Mouse (Mus musculus): Measurements from ENCODE around the gene Dnajc6. TPM values are rescaled to one million over a fixed set of nuclear protein-coding genes. Genes with fewer than 3 reads are reported as not detected.

Gene Dnajc6
- polyA plus RNA-seq, 1 experiment: 14.5 TPM

DNA sequence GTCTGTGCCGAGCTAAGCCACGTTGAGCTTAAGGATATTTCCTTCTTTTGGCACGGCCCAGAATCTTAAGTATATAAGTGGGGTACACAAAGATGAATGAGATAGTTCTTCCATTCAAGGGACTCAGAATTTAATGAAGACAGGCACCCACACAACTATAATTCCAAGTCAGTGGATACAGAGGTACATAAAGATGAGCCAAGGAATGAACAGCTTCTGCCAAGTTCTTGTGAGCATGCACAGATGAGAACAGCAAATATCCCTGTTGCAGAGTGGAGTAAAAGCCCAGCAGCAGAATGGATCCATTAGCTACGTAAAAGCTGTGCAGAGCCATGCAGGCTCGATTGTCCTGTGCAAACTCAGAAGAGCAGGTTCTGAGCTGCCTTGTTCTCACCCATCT lies 128.8 kb downstream of the Dnajc6 start:
- no peaks in the 10 kb centered on the region for H3K4me1 ChIP-seq (ENCODE audit: control insufficient read depth, insufficient read depth, low read length)
- 93% methylated on average over 5 of the region's 5 CpGs for WGBS
- DNase-seq: no peak
- no peak for TF ChIP-seq POLR2A (IDR thresholded peaks at IDR 0.05; ENCODE audit: low read depth, low read length)
- TF ChIP-seq CTCF (conservative IDR thresholded peaks at IDR 0.05; ENCODE audit: insufficient read depth, insufficient read length, low read depth, low read length): no peak
- H3K4me3 ChIP-seq (ENCODE audit: insufficient read depth, low read depth, low read length): no peak overlapping the region
- peaks cover 1% of the 10 kb centered on the region; the same call in 1 of the 2 replicates for H3K36me3 ChIP-seq (ENCODE audit: control insufficient read depth, insufficient read depth, low read length)
- H3K27ac ChIP-seq (ENCODE audit: insufficient read depth, low read depth, low read length): no peak overlapping the region
- H3K27me3 ChIP-seq (replicated peaks; ENCODE audit: control insufficient read depth, insufficient read depth, low read length): no peaks in the 10 kb centered on the region

DNA sequence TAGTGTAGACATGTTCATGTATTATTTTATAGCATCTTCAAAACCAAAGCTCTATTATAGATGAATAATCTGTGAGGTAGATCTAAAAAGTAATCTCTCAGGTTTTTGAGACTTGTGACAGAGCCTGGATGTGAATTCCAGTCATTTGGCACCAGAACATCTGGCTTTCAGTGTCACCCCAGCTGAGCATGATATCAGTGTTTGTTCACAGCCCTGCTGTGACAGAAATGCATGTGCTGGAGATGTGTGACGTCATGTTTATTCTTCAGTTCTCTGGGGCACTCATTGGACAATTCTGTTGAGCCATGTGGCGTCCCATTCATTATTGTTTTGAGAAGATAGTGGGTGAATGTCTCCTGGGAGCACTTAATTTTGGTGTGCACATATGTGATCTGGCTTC lies 139.1 kb downstream of the Dnajc6 start:
- H3K36me3 ChIP-seq (ENCODE audit: control insufficient read depth, insufficient read depth, low read length): no peaks in the 10 kb centered on the region

DNA sequence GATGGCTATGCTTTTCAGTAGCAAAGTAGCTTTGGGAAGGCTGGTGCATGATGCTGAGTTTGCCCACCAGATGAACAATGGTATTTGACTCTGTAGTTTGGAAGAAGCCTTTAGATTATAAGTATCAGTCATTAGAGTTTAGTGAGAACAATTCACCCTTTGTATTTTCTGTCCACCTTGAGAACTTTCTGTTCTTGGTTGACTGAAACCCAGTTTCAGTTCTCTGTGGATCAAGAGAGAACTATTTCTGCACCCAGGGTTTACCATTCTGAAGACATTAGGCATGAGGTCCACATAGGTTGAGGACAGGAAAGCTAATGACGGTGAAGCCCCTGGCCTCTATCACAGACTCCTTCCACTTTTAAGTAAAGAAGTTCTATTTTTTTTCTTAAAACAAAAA lies 141.0 kb downstream of the Dnajc6 start:
- no peaks in the 10 kb centered on the region for H3K4me1 ChIP-seq (ENCODE audit: control insufficient read depth, insufficient read depth, low read length)
- H3K27ac ChIP-seq (ENCODE audit: insufficient read depth, low read depth, low read length): no peak overlapping the region
- TF ChIP-seq POLR2A (IDR thresholded peaks at IDR 0.05; ENCODE audit: low read depth, low read length): no peak
- TF ChIP-seq CTCF (conservative IDR thresholded peaks at IDR 0.05; ENCODE audit: insufficient read depth, insufficient read length, low read depth, low read length): no peak
- H3K36me3 ChIP-seq (ENCODE audit: control insufficient read depth, insufficient read depth, low read length): no peaks in the 10 kb centered on the region
- H3K27me3 ChIP-seq (replicated peaks; ENCODE audit: control insufficient read depth, insufficient read depth, low read length): no peaks in the 10 kb centered on the region
- DNase-seq: no peak
- H3K4me3 ChIP-seq (ENCODE audit: insufficient read depth, low read depth, low read length): no peak overlapping the region
- WGBS: 90% methylated on average over 1 of the region's 1 CpGs

More for the DNA sequence above, 139.1 kb downstream of the Dnajc6 start:
- H3K27me3 ChIP-seq (replicated peaks; ENCODE audit: control insufficient read depth, insufficient read depth, low read length): no peaks in the 10 kb centered on the region
- TF ChIP-seq CTCF (conservative IDR thresholded peaks at IDR 0.05; ENCODE audit: insufficient read depth, insufficient read length, low read depth, low read length): no peak
- no peak for TF ChIP-seq POLR2A (IDR thresholded peaks at IDR 0.05; ENCODE audit: low read depth, low read length)
- no peak overlapping the region for H3K4me3 ChIP-seq (ENCODE audit: insufficient read depth, low read depth, low read length)
- H3K4me1 ChIP-seq (ENCODE audit: control insufficient read depth, insufficient read depth, low read length): no peaks in the 10 kb centered on the region
- DNase-seq: no peak
- WGBS: 75% methylated on average over 2 of the region's 2 CpGs
- no peak overlapping the region for H3K27ac ChIP-seq (ENCODE audit: insufficient read depth, low read depth, low read length)

DNA sequence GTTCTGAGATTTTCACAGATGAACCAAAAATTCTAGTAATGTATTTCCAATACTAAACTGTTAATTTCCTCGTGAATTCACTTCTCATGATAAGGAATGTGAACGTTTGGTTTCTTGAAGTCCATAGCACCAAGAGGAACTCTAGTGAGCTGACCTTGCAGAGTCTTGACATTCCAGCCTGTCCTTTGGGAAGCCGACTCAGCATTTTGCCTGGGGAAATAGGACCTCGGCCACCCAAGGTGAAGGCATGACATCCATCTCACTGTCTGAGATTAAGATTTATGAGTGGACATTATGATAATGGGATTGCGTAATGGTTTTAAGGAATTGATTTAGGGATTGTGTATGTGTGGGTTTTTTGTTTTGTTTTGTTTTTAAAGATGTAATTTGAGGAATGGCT lies 144.2 kb downstream of the Dnajc6 start:
- no peak for DNase-seq
- Histone ChIP-seq H3K27ac (ENCODE audit: insufficient read depth, low read depth, low read length) (no peak overlapping the region), H3K4me1 (ENCODE audit: control insufficient read depth, insufficient read depth, low read length) (no peaks in the 10 kb centered on the region), H3K4me3 (ENCODE audit: insufficient read depth, low read depth, low read length) (no peak overlapping the region), H3K27me3 (replicated peaks; ENCODE audit: control insufficient read depth, insufficient read depth, low read length) (no peaks in the 10 kb centered on the region), H3K36me3 (ENCODE audit: control insufficient read depth, insufficient read depth, low read length) (no peaks in the 10 kb centered on the region)
- TF ChIP-seq POLR2A (IDR thresholded peaks at IDR 0.05; ENCODE audit: low read depth, low read length) (no peak), CTCF (conservative IDR thresholded peaks at IDR 0.05; ENCODE audit: insufficient read depth, insufficient read length, low read depth, low read length) (no peak)
- WGBS: 46% methylated on average over 5 of the region's 5 CpGs

DNA sequence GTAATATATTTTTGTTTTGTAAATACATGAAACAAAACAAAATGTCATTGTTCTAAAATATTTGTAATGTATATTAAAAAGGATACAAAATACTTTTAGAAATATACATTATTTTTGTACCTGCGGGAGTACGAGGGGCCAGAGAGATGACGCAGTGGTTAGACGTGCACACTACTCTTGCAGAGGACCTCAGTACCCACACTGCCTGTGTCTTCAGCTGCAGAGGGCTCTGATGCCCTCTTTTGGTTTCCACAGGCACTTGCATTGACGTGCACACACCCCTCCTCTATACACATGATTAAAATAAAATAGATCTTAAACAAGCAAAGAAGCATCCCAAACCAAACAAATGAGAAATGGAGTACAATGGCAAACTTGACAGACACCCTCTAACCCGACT lies 146.3 kb downstream of the Dnajc6 start:
- Histone ChIP-seq H3K4me1 (ENCODE audit: control insufficient read depth, insufficient read depth, low read length) (no peaks in the 10 kb centered on the region), H3K4me3 (ENCODE audit: insufficient read depth, low read depth, low read length) (no peak overlapping the region), H3K27ac (ENCODE audit: insufficient read depth, low read depth, low read length) (no peak overlapping the region), H3K36me3 (ENCODE audit: control insufficient read depth, insufficient read depth, low read length) (no peaks in the 10 kb centered on the region), H3K27me3 (replicated peaks; ENCODE audit: control insufficient read depth, insufficient read depth, low read length) (no peaks in the 10 kb centered on the region)
- TF ChIP-seq CTCF (conservative IDR thresholded peaks at IDR 0.05; ENCODE audit: insufficient read depth, insufficient read length, low read depth, low read length): 0 out of 2 replicates have a peak, but pooled peaks have one; percentile 6
- TF ChIP-seq POLR2A (IDR thresholded peaks at IDR 0.05; ENCODE audit: low read depth, low read length): no peak
- WGBS: 85% methylated on average over 6 of the region's 6 CpGs
- DNase-seq: no peak

DNA sequence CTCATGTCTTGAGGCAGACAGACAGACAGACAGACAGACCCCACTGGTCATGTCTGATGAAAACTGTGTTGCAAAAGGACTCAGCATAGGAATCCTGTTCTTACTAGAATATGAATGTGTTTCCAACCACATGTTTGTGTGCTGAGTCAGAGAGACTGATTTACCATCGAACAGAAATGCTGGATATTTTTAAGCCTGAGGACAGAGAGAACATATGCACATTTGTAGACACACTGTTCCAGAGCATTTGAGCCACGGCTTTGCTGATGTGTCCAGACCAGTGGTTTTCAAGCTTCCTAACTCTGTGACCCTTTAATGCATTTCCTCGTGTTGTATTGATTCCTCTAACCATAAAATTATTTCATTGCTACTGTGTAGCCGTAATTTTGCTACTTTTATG lies 146.8 kb downstream of the Dnajc6 start:
- TF ChIP-seq POLR2A (IDR thresholded peaks at IDR 0.05; ENCODE audit: low read depth, low read length): no peak
- no peak for TF ChIP-seq CTCF (conservative IDR thresholded peaks at IDR 0.05; ENCODE audit: insufficient read depth, insufficient read length, low read depth, low read length)
- no peaks in the 10 kb centered on the region for H3K27me3 ChIP-seq (replicated peaks; ENCODE audit: control insufficient read depth, insufficient read depth, low read length)
- no peak overlapping the region for H3K4me3 ChIP-seq (ENCODE audit: insufficient read depth, low read depth, low read length)
- H3K4me1 ChIP-seq (ENCODE audit: control insufficient read depth, insufficient read depth, low read length): no peaks in the 10 kb centered on the region; the same call in 1 of the 2 replicates
- no peak overlapping the region for H3K27ac ChIP-seq (ENCODE audit: insufficient read depth, low read depth, low read length)
- no peak for DNase-seq
- H3K36me3 ChIP-seq (ENCODE audit: control insufficient read depth, insufficient read depth, low read length): no peaks in the 10 kb centered on the region
- WGBS: 70% methylated on average over 4 of the region's 4 CpGs

DNA sequence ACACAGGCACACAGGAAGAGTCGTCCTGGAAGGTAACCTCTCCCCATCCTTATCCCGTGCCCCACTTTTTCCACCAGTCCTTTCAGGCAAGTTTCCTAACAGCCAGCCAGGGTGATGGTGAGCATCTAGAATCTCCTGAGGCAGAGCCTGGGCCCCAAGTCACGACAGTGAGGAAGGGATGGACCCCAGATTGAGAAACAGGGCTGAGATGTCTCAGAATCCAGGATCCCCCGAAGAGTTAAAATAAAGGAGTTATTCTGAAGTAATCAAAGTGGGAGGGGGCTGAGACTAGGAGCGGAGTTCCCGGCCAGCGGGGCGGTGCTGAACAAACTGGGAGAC lies 150.4 kb downstream of the Dnajc6 start:
- Histone ChIP-seq H3K36me3 (ENCODE audit: control insufficient read depth, insufficient read depth, low read length) (no peaks in the 10 kb centered on the region), H3K27ac (ENCODE audit: insufficient read depth, low read depth, low read length) (peak overlapping the region; percentile 73), H3K27me3 (replicated peaks; ENCODE audit: control insufficient read depth, insufficient read depth, low read length) (no peaks in the 10 kb centered on the region), H3K4me1 (ENCODE audit: control insufficient read depth, insufficient read depth, low read length) (peaks cover 4% of the 10 kb centered on the region; the same call in 1 of the 2 replicates), H3K4me3 (ENCODE audit: insufficient read depth, low read depth, low read length) (peak overlapping the region; percentile 70)
- TF ChIP-seq POLR2A (IDR thresholded peaks at IDR 0.05; ENCODE audit: low read depth, low read length): no peak
- no peak for TF ChIP-seq CTCF (conservative IDR thresholded peaks at IDR 0.05; ENCODE audit: insufficient read depth, insufficient read length, low read depth, low read length)
- WGBS: 0% methylated on average over 8 of the region's 8 CpGs
- no peak for DNase-seq

Measured in kidney, adult 2 months (tissue).